ENCODE assay signal across 18 mouse cellular contexts in the genomic region with DNA sequence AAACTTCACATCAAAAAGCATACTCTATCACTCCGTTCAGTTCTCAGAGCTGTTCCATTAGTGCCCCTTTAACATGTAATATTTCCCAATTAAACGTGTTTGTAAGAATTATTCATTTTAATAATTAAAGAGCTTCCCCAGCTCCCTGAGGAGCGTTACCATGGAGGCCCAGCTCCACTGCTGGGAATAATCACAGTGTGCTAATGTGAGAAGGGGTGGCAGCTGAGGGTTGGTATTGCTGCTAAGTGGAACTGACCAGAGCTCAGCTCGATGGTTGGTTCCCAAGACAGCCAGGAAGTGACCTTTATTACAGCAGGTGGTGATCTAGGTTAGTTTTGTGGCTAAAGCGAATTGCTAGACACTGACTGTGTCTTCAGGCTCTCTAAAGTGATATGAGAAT.
DNase-seq lines count a peak whose midpoint lies in the region; ATAC-seq and TF ChIP-seq lines count a peak whose summit lies in the region.
"Had no signal": no experiment of that assay in that cellular context is flagged by ENCODE, and none has a peak within 500 bp of the region (broad histone marks: within the 10 kb centered on the region; RNA-seq: fewer than 3 reads in every experiment).

No protein-coding gene starts in this region.

- 72% methylated on average over 5 of the region's 5 CpGs for WGBS in forebrain, embryonic 16.5 days
- 73% methylated on average over 5 of the region's 5 CpGs for WGBS in forebrain, embryonic 12.5 days
- 60% methylated on average over 5 of the region's 5 CpGs for WGBS in midbrain, embryonic 13.5 days
- 71% methylated on average over 5 of the region's 5 CpGs for WGBS in midbrain, embryonic 11.5 days

- no peak overlapping the region for H3K4me3 ChIP-seq in forebrain, embryonic 16.5 days (replicated peaks; ENCODE audit: low read length)
- H3K4me3 ChIP-seq in forebrain, embryonic 12.5 days (replicated peaks): no peak overlapping the region
- H3K4me3 ChIP-seq in midbrain, embryonic 13.5 days (replicated peaks): no peak overlapping the region
- no peak overlapping the region for H3K4me3 ChIP-seq in midbrain, embryonic 11.5 days (ENCODE audit: low read depth, low read length)
- no peak overlapping the region for H3K4me3 ChIP-seq in C2C12 (ENCODE audit: insufficient read depth, poor library complexity, severe bottlenecking)
- H3K4me3 ChIP-seq: embryonic facial prominence, embryonic 13.5 days; heart, embryonic 12.5 days; hindbrain, embryonic 13.5 days; intestine, embryonic 15.5 days had no signal

- TF ChIP-seq CTCF in C2C12 (IDR thresholded peaks at IDR 0.05; ENCODE audit: control insufficient read depth, insufficient read depth, insufficient read length): no peak

- no peak overlapping the region for H3K9ac ChIP-seq in forebrain, embryonic 16.5 days (replicated peaks; ENCODE audit: low read depth, low read length)
- no peak overlapping the region for H3K9ac ChIP-seq in forebrain, embryonic 12.5 days
- no peak overlapping the region for H3K9ac ChIP-seq in midbrain, embryonic 13.5 days (replicated peaks)
- no peak overlapping the region for H3K9ac ChIP-seq in midbrain, embryonic 11.5 days (ENCODE audit: low read length)
- H3K9ac ChIP-seq: embryonic facial prominence, embryonic 13.5 days; heart, embryonic 12.5 days; hindbrain, embryonic 13.5 days; intestine, embryonic 15.5 days had no signal

- intact Hi-C loops in gastrocnemius, postnatal 14 days (cut with DNase I; ENCODE audit: low total_unique reads): no loop called here

- no peak overlapping the region for H3K4me2 ChIP-seq in forebrain, embryonic 16.5 days (ENCODE audit: low read length)
- no peak overlapping the region for H3K4me2 ChIP-seq in forebrain, embryonic 12.5 days
- no peak overlapping the region for H3K4me2 ChIP-seq in midbrain, embryonic 13.5 days (replicated peaks)
- no peak overlapping the region for H3K4me2 ChIP-seq in midbrain, embryonic 11.5 days
- H3K4me2 ChIP-seq: embryonic facial prominence, embryonic 13.5 days; heart, embryonic 12.5 days; hindbrain, embryonic 13.5 days; intestine, embryonic 15.5 days had no signal

- no peaks in the 10 kb centered on the region for H3K27me3 ChIP-seq in forebrain, embryonic 16.5 days (replicated peaks; ENCODE audit: control insufficient read depth, insufficient read depth, low read length)
- no peaks in the 10 kb centered on the region for H3K27me3 ChIP-seq in forebrain, embryonic 12.5 days
- H3K27me3 ChIP-seq in midbrain, embryonic 13.5 days: no peaks in the 10 kb centered on the region
- H3K27me3 ChIP-seq in midbrain, embryonic 11.5 days (ENCODE audit: control insufficient read depth, insufficient read depth, low read length): no peaks in the 10 kb centered on the region
- no peaks in the 10 kb centered on the region for H3K27me3 ChIP-seq in C2C12 (ENCODE audit: control insufficient read depth, insufficient read depth, insufficient read length)
- H3K27me3 ChIP-seq: embryonic facial prominence, embryonic 13.5 days; heart, embryonic 12.5 days; hindbrain, embryonic 13.5 days; intestine, embryonic 15.5 days had no signal

- no peaks in the 10 kb centered on the region for H3K9me3 ChIP-seq in forebrain, embryonic 16.5 days (ENCODE audit: control insufficient read depth, low read length)
- no peaks in the 10 kb centered on the region for H3K9me3 ChIP-seq in forebrain, embryonic 12.5 days
- H3K9me3 ChIP-seq in midbrain, embryonic 13.5 days: no peaks in the 10 kb centered on the region
- no peaks in the 10 kb centered on the region for H3K9me3 ChIP-seq in midbrain, embryonic 11.5 days (ENCODE audit: control insufficient read depth, low read length)
- H3K9me3 ChIP-seq: embryonic facial prominence, embryonic 13.5 days; heart, embryonic 12.5 days; hindbrain, embryonic 13.5 days; intestine, embryonic 15.5 days had no signal

- H3ac ChIP-seq in C2C12 (ENCODE audit: control insufficient read depth, insufficient read length, low read depth): no peak overlapping the region

- H3K79me2 ChIP-seq in C2C12 (ENCODE audit: control insufficient read depth, insufficient read depth): no peaks in the 10 kb centered on the region

- no peaks in the 10 kb centered on the region; the same call in 1 of the 2 replicates for H3K4me1 ChIP-seq in forebrain, embryonic 16.5 days (replicated peaks; ENCODE audit: control insufficient read depth, insufficient read depth, low read length)
- no peaks in the 10 kb centered on the region for H3K4me1 ChIP-seq in forebrain, embryonic 12.5 days
- H3K4me1 ChIP-seq in midbrain, embryonic 13.5 days (replicated peaks): peaks cover 6% of the 10 kb centered on the region
- no peaks in the 10 kb centered on the region for H3K4me1 ChIP-seq in midbrain, embryonic 11.5 days (ENCODE audit: control insufficient read depth, insufficient read depth, low read length)
- H3K4me1 ChIP-seq: embryonic facial prominence, embryonic 13.5 days; heart, embryonic 12.5 days; intestine, embryonic 15.5 days had no signal

- ATAC-seq in forebrain, embryonic 16.5 days: 0 out of 2 replicates have a peak, but pooled peaks have one; percentile 40
- no peak for ATAC-seq in forebrain, embryonic 12.5 days (ENCODE audit: low FRiP score)
- peak; percentile 62 for ATAC-seq in midbrain, embryonic 13.5 days
- ATAC-seq in midbrain, embryonic 11.5 days (ENCODE audit: low FRiP score): no peak
- ATAC-seq: forebrain, embryonic 14.5 days; intestine, embryonic 15.5 days had no signal

- H3K36me3 ChIP-seq in forebrain, embryonic 16.5 days (ENCODE audit: control insufficient read depth, insufficient read depth): no peaks in the 10 kb centered on the region
- H3K36me3 ChIP-seq in forebrain, embryonic 12.5 days (replicated peaks): no peaks in the 10 kb centered on the region
- H3K36me3 ChIP-seq in midbrain, embryonic 13.5 days: no peaks in the 10 kb centered on the region
- H3K36me3 ChIP-seq in midbrain, embryonic 11.5 days (ENCODE audit: control insufficient read depth, insufficient read depth, low read length): no peaks in the 10 kb centered on the region
- no peaks in the 10 kb centered on the region for H3K36me3 ChIP-seq in C2C12 (ENCODE audit: control insufficient read depth, insufficient read depth)
- H3K36me3 ChIP-seq: embryonic facial prominence, embryonic 13.5 days; heart, embryonic 12.5 days; hindbrain, embryonic 13.5 days; intestine, embryonic 15.5 days had no signal

- H3K79me3 ChIP-seq in C2C12 (ENCODE audit: low read depth): no peaks in the 10 kb centered on the region

- no peak overlapping the region for H3K27ac ChIP-seq in forebrain, embryonic 16.5 days (ENCODE audit: low read length)
- no peak overlapping the region for H3K27ac ChIP-seq in forebrain, embryonic 12.5 days
- H3K27ac ChIP-seq in midbrain, embryonic 13.5 days: no peak overlapping the region
- H3K27ac ChIP-seq in midbrain, embryonic 11.5 days (ENCODE audit: low read depth, low read length): no peak overlapping the region
- H3K27ac ChIP-seq: embryonic facial prominence, embryonic 13.5 days; hindbrain, embryonic 13.5 days; intestine, embryonic 15.5 days had no signal

- no peak for DNase-seq in midbrain, embryonic 11.5 days (ENCODE audit: low spot score, missing footprints)
- DNase-seq in retina, postnatal 1 day: peak; percentile 2
- DNase-seq in gastrocnemius, postnatal 14 days: no peak
- DNase-seq: adrenal gland, postnatal 10 days; B cell, adult 2 months; cerebellum, adult 18-20 months; cerebellum, adult 9-11 months; cerebellum, postnatal 36 days; gastrocnemius, postnatal 25 days had no signal

TF ChIP-seq in C2C12, 6 proteins besides CTCF, POLR2A, EP300 and RAD21:
- TF ChIP-seq USF1 (IDR thresholded peaks at IDR 0.05; ENCODE audit: low read depth): no peak
- TF ChIP-seq MYOD1 (IDR thresholded peaks at IDR 0.05; ENCODE audit: control insufficient read depth, insufficient read length, low read depth): peak; percentile 7

Comparison
In these comparisons a context has a peak if more than half of its experiments do, and no peak if none do; other contexts are left out.
1. ATAC-seq: peak in forebrain, embryonic 16.5 days (single experiment) and midbrain, embryonic 13.5 days (single experiment); none in forebrain, embryonic 12.5 days (single experiment) and midbrain, embryonic 11.5 days (single experiment).